Mouse (Mus musculus) layer of hippocampus, postnatal 25 days (tissue): ENCODE measurements at regions not wholly inside any gene's neighbourhood (a gene's known extent, or its start where the extent isn't known, plus 50 kb on each side); places are given as distances from the start of the nearest gene placed in this dataset.

ENCODE experiments used
- DNase-seq, 2 experiments: peaks; one replicate each; pipeline ENCODE4 v3.0.0; 2022; ENCODE audit warnings: mixed read lengths in 2 of 2, low spot score in 1 of 2; ENCODE audit errors: extremely low spot score in 1 of 2

GRCm38 (mm10) chr2:30718329-30718675 lies 85.2 kb downstream of the 1700001O22Rik start:
- DNase-seq: peak; percentile 77 to 83

- no peak for DNase-seq
Measured at GRCm38 (mm10) chr2:30717566-30718328, 85.7 kb downstream of the 1700001O22Rik start.

GRCm38 (mm10) chr2:30716580-30717565 lies 86.6 kb downstream of the 1700001O22Rik start:
- no peak for DNase-seq

- no peak for DNase-seq
Measured at GRCm38 (mm10) chr2:30715720-30716310, 87.6 kb downstream of the 1700001O22Rik start.

GRCm38 (mm10) chr2:30713535-30713934 lies 89.9 kb downstream of the 1700001O22Rik start:
- no peak for DNase-seq

- no peak for DNase-seq
Measured at GRCm38 (mm10) chr2:30712841-30713401, 90.5 kb downstream of the 1700001O22Rik start.

GRCm38 (mm10) chr2:30711853-30712498 lies 91.5 kb downstream of the 1700001O22Rik start:
- DNase-seq: peak in 1 of 2 experiments; percentile 59

- no peak for DNase-seq
Measured at GRCm38 (mm10) chr2:30711476-30711852, 92.0 kb downstream of the 1700001O22Rik start.

- DNase-seq: no peak
Measured at GRCm38 (mm10) chr2:30710895-30711294, 92.6 kb downstream of the 1700001O22Rik start.

- no peak for DNase-seq
Measured at GRCm38 (mm10) chr2:30709386-30709884, 94.0 kb downstream of the 1700001O22Rik start.

- no peak for DNase-seq
Measured at GRCm38 (mm10) chr2:30708762-30709385, 94.6 kb downstream of the 1700001O22Rik start.

GRCm38 (mm10) chr2:30708001-30708683 lies 95.3 kb downstream of the 1700001O22Rik start:
- DNase-seq: peak in 1 of 2 experiments; percentile 69

- DNase-seq: no peak
Measured at GRCm38 (mm10) chr2:30707099-30708000, 96.1 kb downstream of the 1700001O22Rik start.

GRCm38 (mm10) chr2:30706036-30706435 lies 97.4 kb downstream of the 1700001O22Rik start:
- DNase-seq: no peak

GRCm38 (mm10) chr2:30703308-30703707 lies 100.2 kb downstream of the 1700001O22Rik start:
- DNase-seq: no peak

GRCm38 (mm10) chr2:30702711-30703110 lies 100.8 kb downstream of the 1700001O22Rik start:
- DNase-seq: no peak

GRCm38 (mm10) chr2:30700890-30701289 lies 102.6 kb downstream of the 1700001O22Rik start:
- DNase-seq: no peak

GRCm38 (mm10) chr2:30700471-30700870 lies 103.0 kb downstream of the 1700001O22Rik start:
- DNase-seq: no peak
